Mouse (Mus musculus) stomach, embryonic 14.5 days (tissue): ENCODE data around the gene Gm20388. TPM values are rescaled to one million over a fixed set of nuclear protein-coding genes. Genes with fewer than 3 reads are reported as not detected.

Experiments
- ATAC-seq: fragments of 200-750 bp; cut with Nextera tagmentation; 2 replicates; pipeline ENCODE4 v1.8.0; 2017; ENCODE audit warnings: low read depth, moderate TSS enrichment; ENCODE audit not compliant: insufficient number of reproducible peaks, insufficient read depth, low FRiP score
- H3K27ac ChIP-seq: fragments of 300-500 bp; sonication (generic); 2 replicates; pipeline ENCODE4 v1.5.1; 2014; ENCODE audit warnings: mild to moderate bottlenecking, low read length, moderate library complexity, mixed read lengths
- H3K27me3 ChIP-seq: fragments of 300-500 bp; sonication (generic); 2 replicates; pipeline ENCODE4 v1.6.1; 2014; ENCODE audit warnings: low read length, control low read depth, mixed read lengths; ENCODE audit not compliant: control insufficient read depth, insufficient read depth
- H3K36me3 ChIP-seq: fragments of 300-500 bp; sonication (generic); 2 replicates; pipeline ENCODE4 v1.6.1; 2014; ENCODE audit warnings: mild to moderate bottlenecking, control low read depth, low read length, moderate library complexity, mixed read lengths; ENCODE audit not compliant: control insufficient read depth, insufficient read depth
- H3K4me1 ChIP-seq: fragments of 300-500 bp; sonication (generic); 2 replicates; pipeline ENCODE4 v1.6.1; 2014; ENCODE audit warnings: low read length, control low read depth, mixed read lengths; ENCODE audit not compliant: control insufficient read depth, insufficient read depth
- H3K4me2 ChIP-seq: fragments of 300-500 bp; sonication (generic); replicated peaks from 2 replicates; pipeline ENCODE4 v1.6.1; 2014; ENCODE audit warnings: low read depth, low read length, control low read depth
- H3K4me3 ChIP-seq: fragments of 300-500 bp; sonication (generic); 2 replicates; pipeline ENCODE4 v1.5.1; 2014; ENCODE audit warnings: low read depth, low read length, control low read depth
- H3K9ac ChIP-seq: fragments of 300-500 bp; sonication (generic); replicated peaks from 2 replicates; pipeline ENCODE4 v1.6.1; 2014; ENCODE audit warnings: low read depth, mild to moderate bottlenecking, control low read depth, low read length, moderate library complexity, mixed read lengths
- H3K9me3 ChIP-seq: fragments of 300-500 bp; sonication (generic); 2 replicates; pipeline ENCODE4 v1.6.1; 2016; ENCODE audit warnings: low read depth, low read length, control low read depth; ENCODE audit not compliant: control insufficient read depth
- WGBS: fragments of 180-500 bp; shearing (Covaris S2); extraction: QIAGEN DNeasy Blood & Tissue Kit; methylation state at CpG from one replicate; pipeline ENCODE4 v1.1.7; 2014; 5-methylcytosine and 5-hydroxymethylcytosine counted together
- polyA plus RNA-seq: library from polyadenylated mRNA; unstranded; fragments of >200 nt; fragmentation: Nextera tagmentation; extraction: Ambion mirVana; gene quantifications from 2 replicates; pipeline ENCODE4 v1.2.1, GENCODE M21; 2014

Gm20388 gene
- polyA plus RNA-seq, 1 experiment from 2014 or later: 11.4 TPM

- Histone ChIP-seq H3K27me3 (no peaks in the 10 kb centered on the region), H3K36me3 (peaks cover 11% of the 10 kb centered on the region; the same call in 1 of the 2 replicates), H3K9ac (no peak overlapping the region), H3K4me1 (no peaks in the 10 kb centered on the region), H3K27ac (no peak overlapping the region), H3K9me3 (no peaks in the 10 kb centered on the region), H3K4me3 (no peak overlapping the region), H3K4me2 (no peak overlapping the region)
- no peak for ATAC-seq
- 54% methylated on average over 5 of the region's 5 CpGs for WGBS
These were observed 168.7 kb downstream of the Gm20388 start for GRCm38 (mm10) chr8:120079361-120079760.

GRCm38 (mm10) chr8:120083261-120083660, 172.6 kb downstream of the Gm20388 start:
- H3K9me3 ChIP-seq: no peaks in the 10 kb centered on the region
- H3K4me1 ChIP-seq: no peaks in the 10 kb centered on the region
- no peak overlapping the region for H3K9ac ChIP-seq
- no peak for ATAC-seq
- no peaks in the 10 kb centered on the region for H3K27me3 ChIP-seq
- no peak overlapping the region for H3K4me3 ChIP-seq
- no peak overlapping the region for H3K4me2 ChIP-seq
- peaks cover 44% of the 10 kb centered on the region for H3K36me3 ChIP-seq
- WGBS: 97% methylated on average over 8 of the region's 8 CpGs
- H3K27ac ChIP-seq: no peak overlapping the region

GRCm38 (mm10) chr8:120084783-120085182, 174.1 kb downstream of the Gm20388 start:
- WGBS: 87% methylated on average over 8 of the region's 8 CpGs
- ATAC-seq: no peak
- no peak overlapping the region for H3K27ac ChIP-seq
- no peaks in the 10 kb centered on the region for H3K9me3 ChIP-seq
- no peak overlapping the region for H3K9ac ChIP-seq
- H3K4me2 ChIP-seq: no peak overlapping the region
- no peaks in the 10 kb centered on the region for H3K27me3 ChIP-seq
- H3K36me3 ChIP-seq: peaks cover 49% of the 10 kb centered on the region
- H3K4me1 ChIP-seq: no peaks in the 10 kb centered on the region
- no peak overlapping the region for H3K4me3 ChIP-seq

- Histone ChIP-seq H3K9me3 (no peaks in the 10 kb centered on the region), H3K27ac (no peak overlapping the region), H3K4me1 (no peaks in the 10 kb centered on the region), H3K36me3 (peaks cover 55% of the 10 kb centered on the region), H3K9ac (no peak overlapping the region), H3K4me3 (no peak overlapping the region), H3K4me2 (no peak overlapping the region), H3K27me3 (no peaks in the 10 kb centered on the region)
- ATAC-seq: peak; percentile 71
- WGBS: 62% methylated on average over 7 of the region's 7 CpGs
These were observed 178.9 kb downstream of the Gm20388 start for GRCm38 (mm10) chr8:120089511-120089910.

- 89% methylated on average over 3 of the region's 3 CpGs for WGBS
- H3K9me3 ChIP-seq: no peaks in the 10 kb centered on the region
- ATAC-seq: no peak
These were observed 180.4 kb downstream of the Gm20388 start for GRCm38 (mm10) chr8:120091032-120091431.

GRCm38 (mm10) chr8:120093103-120093502, 182.5 kb downstream of the Gm20388 start:
- no peaks in the 10 kb centered on the region for H3K9me3 ChIP-seq
- no peak overlapping the region for H3K27ac ChIP-seq
- H3K9ac ChIP-seq: no peak overlapping the region
- WGBS: 81% methylated on average over 3 of the region's 3 CpGs
- H3K36me3 ChIP-seq: peaks cover 22% of the 10 kb centered on the region
- H3K4me1 ChIP-seq: peaks cover 2% of the 10 kb centered on the region; the same call in 1 of the 2 replicates
- no peaks in the 10 kb centered on the region for H3K27me3 ChIP-seq
- no peak for ATAC-seq
- no peak overlapping the region for H3K4me2 ChIP-seq
- no peak overlapping the region for H3K4me3 ChIP-seq

More at GRCm38 (mm10) chr8:120091032-120091431, 180.4 kb downstream of the Gm20388 start:
- H3K4me1 ChIP-seq: peaks cover 2% of the 10 kb centered on the region; the same call in 1 of the 2 replicates
- H3K9ac ChIP-seq: no peak overlapping the region
- no peak overlapping the region for H3K4me2 ChIP-seq
- H3K36me3 ChIP-seq: peaks cover 41% of the 10 kb centered on the region
- H3K27me3 ChIP-seq: no peaks in the 10 kb centered on the region
- no peak overlapping the region for H3K27ac ChIP-seq
- no peak overlapping the region for H3K4me3 ChIP-seq

GRCm38 (mm10) chr8:120094801-120095200, 184.2 kb downstream of the Gm20388 start:
- H3K9ac ChIP-seq: no peak overlapping the region
- H3K4me2 ChIP-seq: no peak overlapping the region

GRCm38 (mm10) chr8:120096486-120096885, 185.8 kb downstream of the Gm20388 start:
- ATAC-seq: no peak
- 62% methylated on average over 2 of the region's 2 CpGs for WGBS
- H3K4me2 ChIP-seq: no peak overlapping the region

More at GRCm38 (mm10) chr8:120094801-120095200, 184.2 kb downstream of the Gm20388 start:
- Histone ChIP-seq H3K4me1 (peaks cover 4% of the 10 kb centered on the region; the same call in 1 of the 2 replicates), H3K4me3 (no peak overlapping the region), H3K27me3 (no peaks in the 10 kb centered on the region), H3K36me3 (peaks cover 16% of the 10 kb centered on the region), H3K9me3 (no peaks in the 10 kb centered on the region), H3K27ac (no peak overlapping the region)
- 85% methylated on average over 10 of the region's 10 CpGs for WGBS
- no peak for ATAC-seq

More at GRCm38 (mm10) chr8:120096486-120096885, 185.8 kb downstream of the Gm20388 start:
- Histone ChIP-seq H3K9ac (no peak overlapping the region), H3K4me1 (peaks cover 12% of the 10 kb centered on the region), H3K36me3 (peaks cover 13% of the 10 kb centered on the region), H3K27ac (no peak overlapping the region), H3K9me3 (no peaks in the 10 kb centered on the region), H3K27me3 (no peaks in the 10 kb centered on the region), H3K4me3 (no peak overlapping the region)
